Mouse (Mus musculus): ENCODE measurements at regions not wholly inside any gene's neighbourhood (a gene's known extent, or its start where the extent isn't known, plus 50 kb on each side); places are given as distances from the start of the nearest gene placed in this dataset.

DNA sequence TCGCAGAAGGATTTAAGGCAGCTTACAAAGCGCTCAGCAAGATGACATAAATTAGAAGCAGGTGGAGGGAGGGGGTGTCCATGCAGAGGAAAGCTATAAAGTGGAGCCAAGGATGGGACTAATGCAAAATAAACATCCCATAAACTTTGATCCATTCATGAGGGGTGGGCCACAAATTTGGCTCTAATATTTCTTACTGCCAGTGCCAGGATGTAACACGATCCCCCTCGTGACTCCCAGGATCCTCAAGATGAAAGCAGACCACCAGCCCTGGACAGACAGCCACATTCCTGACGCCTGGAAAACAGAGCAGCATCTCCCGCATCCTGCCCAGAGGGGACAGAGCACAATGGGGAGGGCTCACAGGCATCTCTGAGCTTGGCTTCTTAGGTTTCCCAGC, 116.6 kb downstream of the Cyp26b1 start:
- H3K4me3 ChIP-seq (ENCODE audit: insufficient read depth, low read length) = no peak overlapping the region

DNA sequence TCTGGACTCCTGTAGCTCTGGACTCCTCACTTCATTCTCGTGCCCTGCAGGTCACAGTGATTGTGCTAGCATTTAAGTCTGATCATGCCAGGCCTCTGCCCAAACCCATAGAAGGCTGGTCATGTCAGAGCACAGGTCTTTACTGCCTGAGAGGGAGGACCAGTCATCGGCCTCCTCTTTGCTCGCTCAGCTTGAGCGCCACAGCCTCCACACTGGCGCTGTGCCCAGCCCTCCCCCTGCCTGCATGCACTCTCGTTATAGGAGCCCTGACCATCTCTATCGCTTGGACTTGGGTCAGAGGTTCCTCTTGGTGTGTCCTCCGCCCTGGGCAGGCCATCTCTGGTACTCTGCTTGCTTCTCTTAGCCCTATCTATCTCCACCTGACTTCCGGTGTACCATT, 117.2 kb downstream of the Cyp26b1 start:
- TF ChIP-seq POLR2A (IDR thresholded peaks at IDR 0.05; ENCODE audit: extremely low read depth, insufficient read depth, low read length) (no peak), CTCF (IDR thresholded peaks at IDR 0.05; ENCODE audit: extremely low read depth, insufficient read depth, low read length) (no peak)

More for the DNA sequence above, 116.6 kb downstream of the Cyp26b1 start:
- no peaks in the 10 kb centered on the region for H3K4me1 ChIP-seq (ENCODE audit: control insufficient read depth, insufficient read depth, low read length)
- no peak overlapping the region for H3K27ac ChIP-seq (ENCODE audit: insufficient read depth, low read length)
- no peak for TF ChIP-seq CTCF (IDR thresholded peaks at IDR 0.05; ENCODE audit: extremely low read depth, insufficient read depth, low read length)
- no peak for TF ChIP-seq POLR2A (IDR thresholded peaks at IDR 0.05; ENCODE audit: extremely low read depth, insufficient read depth, low read length)

DNA sequence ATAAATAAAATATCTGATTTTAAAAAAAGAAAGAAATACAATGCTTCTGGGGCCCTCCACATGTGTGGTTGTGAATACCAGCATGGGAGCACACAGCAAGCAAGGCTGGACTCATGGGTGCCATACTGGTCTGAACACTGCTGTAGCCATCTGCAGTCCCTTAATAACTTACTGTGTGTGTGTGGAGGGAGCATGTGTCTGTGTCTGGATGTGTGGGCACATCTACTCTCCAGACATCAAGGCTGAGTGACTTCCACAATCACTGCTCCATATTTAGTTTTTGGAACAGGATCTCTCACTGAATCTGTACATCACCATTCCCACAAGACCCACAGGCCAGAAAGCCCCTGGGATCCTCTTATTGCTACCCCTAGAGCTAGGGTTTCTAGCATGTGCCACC, 118.9 kb downstream of the Cyp26b1 start:
- Histone ChIP-seq H3K27ac (ENCODE audit: insufficient read depth, low read length) (no peak overlapping the region), H3K4me1 (ENCODE audit: control insufficient read depth, insufficient read depth, low read length) (no peaks in the 10 kb centered on the region), H3K4me3 (ENCODE audit: insufficient read depth, low read length) (no peak overlapping the region)
- TF ChIP-seq CTCF (IDR thresholded peaks at IDR 0.05; ENCODE audit: extremely low read depth, insufficient read depth, low read length) (no peak), POLR2A (IDR thresholded peaks at IDR 0.05; ENCODE audit: extremely low read depth, insufficient read depth, low read length) (no peak)

More for the DNA sequence above, 117.2 kb downstream of the Cyp26b1 start:
- Histone ChIP-seq H3K4me3 (ENCODE audit: insufficient read depth, low read length) (no peak overlapping the region), H3K27ac (ENCODE audit: insufficient read depth, low read length) (no peak overlapping the region), H3K4me1 (ENCODE audit: control insufficient read depth, insufficient read depth, low read length) (no peaks in the 10 kb centered on the region)

DNA sequence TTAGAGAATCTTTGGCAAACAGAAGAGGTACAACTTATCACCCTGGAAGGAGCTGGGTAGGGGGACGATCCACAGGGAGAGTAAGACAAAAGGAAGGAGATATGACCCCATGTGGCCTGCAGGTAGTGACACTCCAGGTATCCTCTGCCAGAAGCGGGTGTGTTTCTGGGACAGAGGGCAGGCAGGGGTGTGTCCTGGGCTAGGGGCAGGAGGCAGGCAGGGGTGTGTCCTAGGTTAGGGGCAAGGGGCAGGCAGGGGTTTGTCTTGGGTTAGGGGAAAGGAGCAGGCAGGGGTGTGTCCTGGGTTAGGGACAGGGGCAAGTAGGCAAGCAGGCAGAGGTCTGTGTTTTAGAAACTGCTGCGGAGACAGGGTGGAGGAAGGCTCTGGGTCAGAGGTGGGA, 120.5 kb downstream of the Cyp26b1 start:
- no peak overlapping the region for H3K4me3 ChIP-seq (ENCODE audit: insufficient read depth, low read length)
- no peaks in the 10 kb centered on the region for H3K4me1 ChIP-seq (ENCODE audit: control insufficient read depth, insufficient read depth, low read length)
- no peak overlapping the region for H3K27ac ChIP-seq (ENCODE audit: insufficient read depth, low read length)
- no peak for TF ChIP-seq CTCF (IDR thresholded peaks at IDR 0.05; ENCODE audit: extremely low read depth, insufficient read depth, low read length)
- no peak for TF ChIP-seq POLR2A (IDR thresholded peaks at IDR 0.05; ENCODE audit: extremely low read depth, insufficient read depth, low read length)

DNA sequence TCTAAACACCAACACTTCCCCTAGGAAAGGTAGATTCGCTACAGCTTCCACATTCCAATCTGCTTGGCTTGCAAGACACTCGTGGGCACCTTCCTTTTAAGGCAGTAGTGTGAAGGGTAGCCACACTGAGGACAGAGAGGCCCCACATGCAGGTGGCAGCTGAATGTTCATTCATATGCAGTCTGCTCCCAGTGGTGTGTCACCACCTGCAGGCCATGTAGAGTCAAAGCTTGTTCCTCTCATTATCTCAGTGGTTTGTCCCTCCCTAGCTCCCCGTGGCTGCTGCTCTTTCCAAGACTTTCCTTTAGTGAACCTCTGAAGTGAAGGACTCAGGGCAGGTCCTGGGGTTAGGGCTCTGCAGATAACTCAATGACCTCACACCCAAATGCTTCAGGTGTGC, 121.4 kb downstream of the Cyp26b1 start:
- TF ChIP-seq POLR2A (IDR thresholded peaks at IDR 0.05; ENCODE audit: extremely low read depth, insufficient read depth, low read length) = no peak
- peak; percentile 47; the same call in 1 of the 2 replicates for TF ChIP-seq CTCF (IDR thresholded peaks at IDR 0.05; ENCODE audit: extremely low read depth, insufficient read depth, low read length)
- Histone ChIP-seq H3K27ac (ENCODE audit: insufficient read depth, low read length) (no peak overlapping the region), H3K4me3 (ENCODE audit: insufficient read depth, low read length) (no peak overlapping the region), H3K4me1 (ENCODE audit: control insufficient read depth, insufficient read depth, low read length) (no peaks in the 10 kb centered on the region)

DNA sequence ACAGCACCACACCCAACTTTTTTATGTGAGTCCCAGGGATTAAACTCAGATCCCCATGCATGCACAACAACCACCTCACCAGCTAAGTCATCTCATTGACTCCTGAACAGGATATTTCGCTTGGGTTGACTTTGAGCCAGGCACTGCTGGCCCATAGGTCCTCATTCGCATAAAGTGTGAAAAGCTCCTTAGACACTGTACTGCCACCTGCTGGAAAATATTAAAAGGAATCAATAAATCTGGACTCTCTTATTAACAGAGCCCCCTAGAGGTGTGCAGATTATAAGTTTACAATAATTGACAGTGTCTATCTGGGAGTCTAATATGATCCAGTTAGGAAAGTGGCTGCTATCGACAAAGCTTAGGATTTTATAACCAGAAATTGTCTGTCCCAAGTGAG, 126.4 kb downstream of the Cyp26b1 start:
- Histone ChIP-seq H3K4me3 (ENCODE audit: insufficient read depth, low read length) (no peak overlapping the region), H3K4me1 (ENCODE audit: control insufficient read depth, insufficient read depth, low read length) (peaks cover 2% of the 10 kb centered on the region; the same call in 1 of the 2 replicates), H3K27ac (ENCODE audit: insufficient read depth, low read length) (no peak overlapping the region)
- TF ChIP-seq CTCF (IDR thresholded peaks at IDR 0.05; ENCODE audit: extremely low read depth, insufficient read depth, low read length) = no peak
- no peak for TF ChIP-seq POLR2A (IDR thresholded peaks at IDR 0.05; ENCODE audit: extremely low read depth, insufficient read depth, low read length)

DNA sequence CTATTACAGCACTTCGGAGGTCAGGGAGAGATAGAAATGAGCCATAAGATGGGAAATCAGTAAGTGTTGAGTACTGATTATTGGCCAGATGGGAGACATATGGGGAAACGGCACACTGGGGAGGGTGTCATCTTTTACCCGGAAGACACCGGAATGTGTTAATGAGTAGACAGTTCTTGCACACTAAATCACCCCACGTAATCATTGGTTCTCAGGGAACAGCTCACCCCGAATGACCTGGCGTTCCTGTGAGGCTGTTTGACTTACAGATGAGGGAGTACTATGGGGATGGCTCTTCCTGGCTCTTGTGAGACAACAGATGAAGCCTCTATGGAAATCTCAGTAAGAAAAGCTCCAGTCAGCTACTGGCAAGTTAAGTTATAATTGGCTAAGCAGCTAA, 127.5 kb downstream of the Cyp26b1 start:
- H3K27ac ChIP-seq (ENCODE audit: insufficient read depth, low read length) = no peak overlapping the region

DNA sequence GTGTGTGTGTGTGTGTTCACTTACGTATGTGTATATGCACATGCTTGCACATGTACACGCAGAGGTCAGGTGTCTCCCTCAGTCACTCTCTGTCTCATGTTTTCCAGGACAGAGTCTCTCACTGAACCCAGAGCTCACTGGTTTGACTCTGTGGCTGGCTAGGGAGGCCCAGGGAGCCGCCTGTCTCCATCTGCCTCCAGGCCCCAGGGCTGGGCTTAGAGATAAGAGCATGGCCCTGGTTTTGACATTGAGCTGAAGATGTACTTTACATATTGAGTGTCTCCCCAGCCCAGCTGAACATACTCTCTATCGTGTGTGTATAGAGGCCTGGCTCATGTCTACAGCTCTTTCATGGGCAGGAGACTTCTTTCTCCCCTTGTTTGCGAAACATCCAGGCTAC, 128.1 kb downstream of the Cyp26b1 start:
- Histone ChIP-seq H3K4me1 (ENCODE audit: control insufficient read depth, insufficient read depth, low read length) (peaks cover 2% of the 10 kb centered on the region; the same call in 1 of the 2 replicates), H3K4me3 (ENCODE audit: insufficient read depth, low read length) (no peak overlapping the region), H3K27ac (ENCODE audit: insufficient read depth, low read length) (no peak overlapping the region)
- TF ChIP-seq POLR2A (IDR thresholded peaks at IDR 0.05; ENCODE audit: extremely low read depth, insufficient read depth, low read length) (no peak), CTCF (IDR thresholded peaks at IDR 0.05; ENCODE audit: extremely low read depth, insufficient read depth, low read length) (no peak)

More for the DNA sequence above, 127.5 kb downstream of the Cyp26b1 start:
- Histone ChIP-seq H3K4me3 (ENCODE audit: insufficient read depth, low read length) (no peak overlapping the region), H3K4me1 (ENCODE audit: control insufficient read depth, insufficient read depth, low read length) (peaks cover 2% of the 10 kb centered on the region; the same call in 1 of the 2 replicates)
- TF ChIP-seq CTCF (IDR thresholded peaks at IDR 0.05; ENCODE audit: extremely low read depth, insufficient read depth, low read length) (no peak), POLR2A (IDR thresholded peaks at IDR 0.05; ENCODE audit: extremely low read depth, insufficient read depth, low read length) (no peak)

DNA sequence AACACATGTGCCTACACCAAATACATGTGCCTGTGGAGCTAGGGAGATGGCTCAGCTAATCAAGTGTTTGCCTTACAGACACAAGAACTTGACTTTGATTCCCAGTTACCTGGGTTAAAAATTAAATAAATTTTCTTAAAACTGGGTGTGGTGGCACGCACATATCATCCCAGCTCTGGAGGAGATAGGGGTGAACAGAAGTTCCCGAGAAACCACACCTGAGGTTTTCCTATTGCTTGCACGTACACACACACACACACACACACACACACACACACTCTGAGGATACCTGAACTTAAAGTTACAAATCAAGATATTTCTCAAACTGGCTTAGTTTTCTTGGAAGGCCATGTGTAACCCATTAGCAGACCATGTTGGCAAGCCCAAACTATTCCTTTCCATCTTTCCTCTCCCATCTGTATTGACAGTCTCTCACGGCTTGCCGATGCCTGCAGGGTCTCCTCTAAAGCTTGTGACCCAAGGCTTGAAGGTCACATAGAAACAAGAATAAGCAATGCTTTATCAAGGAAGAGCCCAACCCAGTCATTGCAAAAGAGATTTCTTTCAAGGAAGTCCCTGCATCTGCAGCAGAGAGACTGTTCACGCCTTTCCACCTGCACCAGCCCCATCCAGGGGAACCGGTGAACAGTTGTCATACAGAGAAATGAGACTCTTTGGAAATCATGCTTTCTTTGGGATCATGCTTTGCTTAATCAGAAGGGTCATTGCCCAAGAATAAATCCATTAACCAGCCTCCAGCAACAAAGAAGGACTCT, 129.9 kb downstream of the Cyp26b1 start:
- Histone ChIP-seq H3K27ac (ENCODE audit: insufficient read depth, low read length) (no peak overlapping the region), H3K4me3 (ENCODE audit: insufficient read depth, low read length) (no peak overlapping the region), H3K4me1 (ENCODE audit: control insufficient read depth, insufficient read depth, low read length) (peaks cover 2% of the 10 kb centered on the region; the same call in 1 of the 2 replicates)
- TF ChIP-seq CTCF (IDR thresholded peaks at IDR 0.05; ENCODE audit: extremely low read depth, insufficient read depth, low read length) (no peak), POLR2A (IDR thresholded peaks at IDR 0.05; ENCODE audit: extremely low read depth, insufficient read depth, low read length) (no peak)

DNA sequence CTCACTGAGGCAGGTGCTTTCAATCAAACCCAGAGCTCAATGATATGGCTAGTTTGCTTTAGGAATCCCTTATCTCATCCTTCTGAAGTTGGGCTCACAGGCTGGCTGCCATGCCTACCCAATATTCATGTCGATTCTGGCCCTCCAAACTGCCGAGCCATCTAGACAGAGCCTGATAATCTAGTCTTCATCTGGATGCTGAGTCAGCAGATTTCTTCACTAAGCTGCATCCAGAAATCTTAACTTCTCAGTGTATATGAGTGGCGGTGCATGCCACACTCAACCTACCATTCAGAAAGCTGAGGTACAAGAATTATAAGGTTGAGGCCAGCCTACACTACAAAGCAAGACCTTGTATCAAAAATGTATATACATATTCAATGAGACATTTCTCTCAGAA, 136.9 kb downstream of the Cyp26b1 start:
- TF ChIP-seq POLR2A (IDR thresholded peaks at IDR 0.05; ENCODE audit: extremely low read depth, insufficient read depth, low read length) (no peak), CTCF (IDR thresholded peaks at IDR 0.05; ENCODE audit: extremely low read depth, insufficient read depth, low read length) (no peak)
- H3K27ac ChIP-seq (ENCODE audit: insufficient read depth, low read length) = no peak overlapping the region
- no peaks in the 10 kb centered on the region for H3K4me1 ChIP-seq (ENCODE audit: control insufficient read depth, insufficient read depth, low read length)

More for the DNA sequence above, 136.9 kb downstream of the Cyp26b1 start:
- H3K4me3 ChIP-seq (ENCODE audit: insufficient read depth, low read length) = no peak overlapping the region
